Mouse (Mus musculus): ENCODE results near the gene Zbtb16.

The Zbtb16 gene

GRCm38 (mm10) chr9:48674359-48675015 is 161.5 kb downstream of the Zbtb16 start:
- in situ Hi-C loops (cut with MboI, MseI) = no loop called here

DNA sequence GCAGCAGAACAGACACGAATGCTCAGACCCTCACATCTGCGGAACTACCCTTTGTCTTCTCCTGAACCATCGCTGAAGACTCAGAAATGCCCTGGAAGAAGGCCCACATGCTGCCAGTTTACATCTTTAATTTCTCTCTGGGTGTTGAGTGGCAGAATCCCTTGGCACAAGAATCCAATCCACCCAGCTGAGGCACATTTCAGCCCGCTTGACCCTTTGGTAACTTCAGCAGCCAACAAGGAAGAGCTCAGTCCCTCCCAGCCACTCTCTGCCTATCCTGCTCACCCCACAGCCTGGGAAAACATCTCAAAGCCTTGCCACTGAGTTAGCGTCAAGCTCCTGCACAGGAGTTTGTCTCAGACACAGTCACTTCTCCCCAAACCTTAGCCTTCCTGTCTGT is 162.2 kb downstream of the Zbtb16 start:
- in situ Hi-C loops (cut with MboI, MseI) = no loop called here

- in situ Hi-C loops (cut with MboI, MseI) = no loop called here
Measured at GRCm38 (mm10) chr9:48673213-48673612, 162.8 kb downstream of the Zbtb16 start.

GRCm38 (mm10) chr9:48671841-48672240 is 164.2 kb downstream of the Zbtb16 start:
- in situ Hi-C loops (cut with MboI, MseI) = no loop called here

DNA sequence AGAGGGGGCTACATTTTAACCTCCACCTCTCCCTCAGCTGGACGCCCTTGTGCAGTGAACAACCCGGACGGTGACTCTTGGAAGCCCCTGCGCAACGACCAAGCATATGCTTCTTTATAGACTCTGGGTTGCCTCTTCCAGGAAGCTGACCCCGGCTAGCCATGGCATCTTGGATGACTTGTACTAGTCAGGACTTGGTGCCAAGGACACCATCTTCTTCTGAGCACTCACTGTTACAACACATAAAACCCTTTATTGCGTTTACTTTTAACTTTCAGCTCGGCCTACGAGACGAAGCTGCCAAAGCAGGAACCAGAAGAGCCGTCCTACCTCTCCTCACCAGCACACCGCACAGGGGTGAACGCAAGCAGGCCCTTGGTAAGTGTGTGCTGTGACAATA is 165.9 kb downstream of the Zbtb16 start:
- in situ Hi-C loops (cut with MboI, MseI) = no loop called here

DNA sequence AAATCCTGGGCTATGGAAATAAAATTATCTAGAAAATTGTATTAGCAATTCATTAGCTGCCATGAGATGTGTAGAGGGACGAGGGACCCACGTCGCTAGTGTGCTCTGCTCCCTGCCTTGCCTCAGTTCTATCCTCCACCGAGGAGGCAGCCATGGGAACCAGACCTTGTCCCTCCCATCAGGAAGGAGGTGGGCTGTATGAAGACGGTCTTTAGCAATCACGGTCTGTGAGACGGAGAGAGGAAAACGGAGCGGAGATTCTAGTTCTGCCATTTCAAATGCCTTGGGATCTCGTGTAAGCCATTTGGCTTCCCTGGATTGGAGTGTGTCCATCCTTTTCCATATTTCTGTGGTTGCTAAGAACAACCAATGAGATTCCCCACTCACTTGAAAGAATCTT is 166.3 kb downstream of the Zbtb16 start:
- in situ Hi-C loops (cut with MboI, MseI) = loop anchor here (10.0 kb wide), 1 partner anchor 1575 kb away; no protein-coding TSS in a partner anchor

DNA sequence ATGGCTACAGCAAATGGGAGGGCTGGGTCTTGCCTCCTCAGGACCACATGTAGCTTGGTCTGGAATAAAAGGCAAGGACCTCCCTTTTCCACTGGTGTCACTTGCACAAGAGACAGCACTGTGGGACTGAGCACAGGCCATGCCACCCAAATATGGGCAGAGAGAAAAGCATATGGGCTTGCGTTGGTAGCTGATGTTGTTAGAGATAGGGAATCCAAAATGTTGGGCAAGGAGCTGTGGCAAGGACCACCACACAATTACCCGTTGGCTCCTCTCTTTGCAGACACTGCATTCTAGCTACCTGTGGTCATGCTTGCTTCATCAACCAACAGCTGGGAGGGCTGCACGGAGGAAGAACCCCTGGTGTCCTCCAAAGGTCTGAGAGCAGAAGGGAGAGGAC is 169.3 kb downstream of the Zbtb16 start:
- in situ Hi-C loops (cut with MboI, MseI) = loop anchor here (10.0 kb wide), 1 partner anchor 1578 kb away; no protein-coding TSS in a partner anchor

DNA sequence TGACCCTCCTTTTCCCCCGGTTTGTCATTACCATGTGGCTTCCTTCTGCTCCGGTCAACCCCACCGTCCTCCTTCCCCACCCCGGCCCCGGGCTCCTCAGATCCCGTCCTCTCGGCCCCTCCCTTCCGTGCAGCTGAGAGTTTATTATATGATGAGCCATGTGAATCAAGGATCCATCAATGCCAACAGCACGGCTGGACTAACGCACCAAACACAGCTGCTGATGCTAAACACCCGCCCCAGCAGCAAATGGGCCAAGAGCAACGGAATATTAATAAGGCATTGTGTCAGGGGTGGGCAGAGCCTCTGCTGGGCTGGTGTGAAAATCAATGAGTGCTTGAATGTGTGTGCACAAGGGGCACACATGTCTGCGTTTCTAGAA is 173.0 kb downstream of the Zbtb16 start:
- in situ Hi-C loops (cut with MboI, MseI) = loop anchor here (10.0 kb wide), 1 partner anchor 1582 kb away; no protein-coding TSS in a partner anchor

GRCm38 (mm10) chr9:48662361-48663051 is 173.5 kb downstream of the Zbtb16 start:
- in situ Hi-C loops (cut with MboI, MseI) = loop anchor here (10.0 kb wide), 1 partner anchor 1582 kb away; no protein-coding TSS in a partner anchor

- in situ Hi-C loops (cut with MboI, MseI) = loop anchor here (10.0 kb wide), 1 partner anchor 1583 kb away; no protein-coding TSS in a partner anchor
Measured at GRCm38 (mm10) chr9:48661225-48662023, 174.6 kb downstream of the Zbtb16 start.

- in situ Hi-C loops (cut with MboI, MseI) = no loop called here
Measured at GRCm38 (mm10) chr9:48655525-48656169, 180.4 kb downstream of the Zbtb16 start.

DNA sequence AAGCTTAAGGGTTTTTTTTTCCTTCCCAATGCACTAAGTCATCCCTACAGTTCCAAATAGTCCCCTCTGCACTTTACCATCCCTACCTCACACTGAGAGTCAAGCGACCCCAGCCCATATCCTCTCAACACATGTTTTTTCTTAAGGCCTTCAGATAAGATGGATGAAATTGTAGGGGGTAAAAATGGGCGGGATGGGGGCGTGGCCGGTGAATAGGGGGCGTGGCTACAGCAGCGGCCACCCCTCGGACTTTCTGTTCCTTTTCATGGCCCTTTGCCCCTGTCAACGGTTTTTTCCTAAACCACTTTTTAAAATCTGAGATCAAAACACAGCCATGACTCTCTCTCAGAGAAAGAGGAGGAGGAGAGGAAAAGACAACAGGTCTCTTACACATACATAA is 181.3 kb downstream of the Zbtb16 start:
- in situ Hi-C loops (cut with MboI, MseI) = no loop called here

DNA sequence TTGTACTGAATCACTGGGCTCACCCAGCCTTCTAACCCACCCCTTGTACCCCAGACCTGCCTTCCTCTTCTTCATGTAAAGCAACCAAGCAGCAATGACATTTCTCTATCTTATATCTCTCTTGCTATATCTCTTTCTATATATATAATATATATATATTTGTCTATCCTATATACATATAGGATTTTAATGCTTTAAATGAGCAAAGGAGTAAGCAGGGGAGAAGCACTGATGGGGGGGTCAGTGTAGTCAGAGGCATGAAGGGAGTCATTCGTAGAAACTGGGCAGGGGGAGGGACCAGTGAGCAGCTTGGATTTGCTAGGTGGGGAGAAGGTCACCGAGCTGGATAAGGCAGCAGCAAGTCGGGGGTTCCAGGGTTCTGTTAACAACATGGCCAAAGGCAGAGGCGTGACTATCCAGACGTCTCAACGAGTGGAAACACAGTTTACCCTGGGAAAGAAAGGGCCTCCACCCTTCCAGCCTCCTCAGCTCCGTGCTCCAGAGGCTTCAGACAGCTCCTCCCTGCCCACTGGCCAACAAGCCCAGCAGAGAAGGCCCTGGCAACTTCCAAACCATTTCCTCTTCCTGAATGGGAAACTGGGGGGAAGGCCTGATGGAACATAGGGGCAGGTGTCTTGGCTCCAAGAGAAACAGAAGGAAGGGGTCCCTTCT is 182.5 kb downstream of the Zbtb16 start:
- in situ Hi-C loops (cut with MboI, MseI) = no loop called here

- in situ Hi-C loops (cut with MboI, MseI) = no loop called here
Measured at GRCm38 (mm10) chr9:48652026-48652425, 184.0 kb downstream of the Zbtb16 start.

DNA sequence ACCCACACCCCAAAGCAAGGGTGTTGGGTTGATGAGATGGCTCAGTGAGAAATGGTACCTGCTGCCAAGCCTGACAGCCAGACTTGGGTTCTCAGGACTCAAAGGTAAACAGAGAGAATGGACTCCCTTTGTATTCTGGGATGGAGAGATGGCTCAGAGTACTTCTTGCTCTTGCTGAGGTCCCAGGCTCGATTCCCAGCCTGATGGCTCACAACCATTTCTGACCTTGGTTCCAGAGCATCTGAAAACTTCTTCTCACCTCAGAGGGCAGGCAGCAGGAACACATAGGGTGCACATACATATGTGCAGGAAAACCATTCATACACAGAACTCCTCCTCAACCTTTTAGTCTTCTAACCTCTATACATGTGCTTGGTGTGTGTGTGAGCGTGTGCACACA is 185.2 kb downstream of the Zbtb16 start:
- in situ Hi-C loops (cut with MboI, MseI) = no loop called here

DNA sequence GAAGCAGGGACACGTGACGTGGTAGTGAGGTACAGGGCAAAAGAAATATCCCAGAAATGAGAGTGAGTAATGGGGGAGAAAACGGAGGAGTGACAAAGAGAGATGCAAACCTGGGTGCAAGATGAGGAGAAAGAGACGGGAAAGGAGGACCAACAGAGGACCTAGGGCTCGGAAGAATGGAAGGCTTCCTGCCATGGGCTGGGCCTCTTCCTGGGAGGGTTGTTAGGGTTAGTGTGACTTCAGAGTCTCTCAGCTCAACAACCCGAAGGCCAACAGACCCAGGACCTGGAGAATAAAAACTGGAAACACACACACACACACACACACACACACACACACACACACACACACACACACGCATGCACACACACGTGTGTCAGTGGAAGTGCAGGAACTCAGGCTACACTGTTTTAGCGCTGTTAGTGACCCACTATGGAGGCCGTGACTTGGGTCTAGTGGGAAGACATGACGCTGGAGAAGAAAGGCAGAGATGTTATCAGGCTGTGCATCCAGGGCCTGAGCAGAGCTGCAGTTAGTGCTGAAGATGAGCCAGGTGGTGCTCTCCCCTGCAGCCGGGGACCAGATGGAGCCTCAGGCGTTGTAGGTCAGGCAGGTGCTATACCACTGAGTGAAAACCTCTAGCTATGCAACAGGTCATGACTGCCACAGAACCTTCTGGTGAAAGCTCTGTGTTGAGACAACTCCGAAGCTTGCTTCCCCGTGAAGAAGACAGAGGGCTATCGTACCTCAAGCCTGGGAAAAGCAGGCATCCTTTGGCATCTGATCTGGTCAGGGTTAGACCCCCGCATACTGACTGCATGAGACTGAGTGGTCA is 186.0 kb downstream of the Zbtb16 start:
- in situ Hi-C loops (cut with MboI, MseI) = loop anchor here (5.0 to 10.0 kb wide), 2 partner anchors 212 to 245 kb away; no protein-coding TSS in a partner anchor

DNA sequence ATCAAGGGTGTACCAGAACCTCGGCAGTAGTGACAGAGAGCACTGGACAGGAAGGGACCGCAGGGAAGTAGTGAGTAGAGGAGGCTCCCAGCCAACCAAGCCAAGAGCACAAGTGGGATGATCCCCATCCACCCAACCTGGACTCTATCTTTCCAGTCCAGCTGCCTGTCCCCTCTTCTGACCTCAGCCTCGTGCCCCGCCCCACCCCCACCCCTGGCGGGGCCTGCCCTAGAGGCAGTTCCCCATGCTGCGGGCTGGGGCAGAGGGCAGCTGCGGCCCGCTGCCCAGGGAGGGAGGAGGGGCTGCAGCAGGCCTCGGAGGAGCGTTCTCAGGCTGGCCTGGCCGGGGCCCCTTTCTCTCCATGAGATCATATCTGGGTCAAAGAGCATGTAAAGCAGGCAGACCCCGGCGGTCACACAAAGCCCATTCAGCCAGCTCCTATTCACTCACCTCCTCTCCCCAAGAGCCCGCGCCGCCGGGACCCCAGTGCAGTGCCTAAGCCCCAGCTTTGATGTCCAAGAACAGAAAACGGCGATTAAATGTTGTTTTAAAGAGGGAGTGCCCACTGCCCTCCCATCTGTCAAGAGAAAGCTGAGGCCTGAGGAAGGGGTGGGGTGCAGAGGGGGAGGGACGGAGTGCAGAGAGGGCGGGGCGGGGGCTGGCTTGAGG is 186.8 kb downstream of the Zbtb16 start:
- in situ Hi-C loops (cut with MboI, MseI) = loop anchor here (5.0 to 10.0 kb wide), 2 partner anchors 213 to 246 kb away; no protein-coding TSS in a partner anchor

- in situ Hi-C loops (cut with MboI, MseI) = loop anchor here (5.0 to 10.0 kb wide), 2 partner anchors 214 to 246 kb away; no protein-coding TSS in a partner anchor
Measured at GRCm38 (mm10) chr9:48648285-48649097, 187.5 kb downstream of the Zbtb16 start.
